Mouse (Mus musculus) CH12.LX (cell line): Measurements from ENCODE around the gene Rundc3a.

Experiments used
- CTCF ChIP-seq, 2 experiments: IDR thresholded peaks in 1 of 2; conservative IDR thresholded peaks in 1 of 2; 2 replicates each; pipeline ENCODE4 v1.5.1; 2011 to 2012; ENCODE audit warnings: low read depth in 2 of 2, low read length in 2 of 2, improper control_type of control experiment in 1 of 2, inconsistent platforms in 1 of 2, mild to moderate bottlenecking in 1 of 2, moderate library complexity in 1 of 2
- ELF1 ChIP-seq: IDR thresholded peaks from 2 replicates; pipeline ENCODE4 v1.6.1; 2014; ENCODE audit warnings: low read depth, mild to moderate bottlenecking, inconsistent platforms, low read length, improper control_type of control experiment
- MAZ ChIP-seq: IDR thresholded peaks from 2 replicates; pipeline ENCODE4 v1.6.1; 2012; ENCODE audit warnings: low read depth, mild to moderate bottlenecking, inconsistent platforms, low read length, improper control_type of control experiment, moderate library complexity
- MXI1 ChIP-seq: IDR thresholded peaks from 2 replicates; pipeline ENCODE4 v1.6.1; 2011; ENCODE audit warnings: mild to moderate bottlenecking, low read depth, low read length, improper control_type of control experiment
- POLR2A ChIP-seq: IDR thresholded peaks from 2 replicates; pipeline ENCODE4 v1.6.1; 2011; ENCODE audit warnings: low read depth, mild to moderate bottlenecking, improper control_type of control experiment, low read length
- POLR2AphosphoS2 ChIP-seq: IDR thresholded peaks from 2 replicates; pipeline ENCODE4 v1.6.1; 2011; ENCODE audit warnings: low read depth, low read length, improper control_type of control experiment
- ZC3H11A ChIP-seq: IDR thresholded peaks from 2 replicates; pipeline ENCODE4 v1.6.1; 2012; ENCODE audit warnings: low read depth, mild to moderate bottlenecking, inconsistent platforms, low read length, improper control_type of control experiment
- ZKSCAN1 ChIP-seq: IDR thresholded peaks from 2 replicates; pipeline ENCODE4 v1.6.1; 2012; ENCODE audit warnings: low read depth, inconsistent platforms, low read length, improper control_type of control experiment, borderline replicate concordance
- ZMIZ1 ChIP-seq: IDR thresholded peaks from 2 replicates; pipeline ENCODE4 v1.6.1; 2012; ENCODE audit warnings: low read depth, mild to moderate bottlenecking, inconsistent platforms, low read length, improper control_type of control experiment
- ZNF384 ChIP-seq: IDR thresholded peaks from 2 replicates; pipeline ENCODE4 v1.6.1; 2012; ENCODE audit warnings: low read depth, low read length, improper control_type of control experiment, inconsistent platforms

DNA sequence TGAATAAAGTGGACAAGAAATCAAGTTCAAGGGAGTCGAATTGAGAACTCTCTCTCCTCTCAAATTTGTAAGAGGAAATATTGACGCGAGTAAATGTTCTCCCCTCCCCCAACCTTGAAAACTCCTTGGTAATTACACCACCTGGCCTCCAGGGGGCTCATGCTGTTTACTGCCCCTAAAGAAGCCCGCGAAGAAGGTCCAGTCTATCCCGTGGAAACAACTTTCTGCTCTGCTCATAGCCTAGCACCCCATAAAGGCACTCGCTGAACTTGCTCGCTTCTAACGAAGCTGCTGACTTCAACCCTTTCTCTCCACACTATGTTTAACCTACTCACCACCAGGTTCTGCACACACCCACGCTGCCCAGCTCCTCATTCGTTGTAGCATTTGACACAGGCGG lies 16.0 kb upstream of the Rundc3a start:
- TF ChIP-seq ZKSCAN1 (no peak), ZNF384 (peak; percentile 20; the same call in 1 of the 2 replicates), ZC3H11A (no peak), CTCF (conservative IDR thresholded peaks at IDR 0.05 in 1 of 2, IDR thresholded peaks at IDR 0.05 in 1 of 2; ENCODE audit: low read depth in 2 of 2, low read length in 2 of 2) (peak; percentile 23 to 54; a peak in 2 of 4 replicates), POLR2AphosphoS2 (no peak), POLR2A (no peak), MXI1 (no peak), ELF1 (no peak), ZMIZ1 (no peak), MAZ (no peak)
